Mouse (Mus musculus): ENCODE data around the gene Trp53bp2.

DNA sequence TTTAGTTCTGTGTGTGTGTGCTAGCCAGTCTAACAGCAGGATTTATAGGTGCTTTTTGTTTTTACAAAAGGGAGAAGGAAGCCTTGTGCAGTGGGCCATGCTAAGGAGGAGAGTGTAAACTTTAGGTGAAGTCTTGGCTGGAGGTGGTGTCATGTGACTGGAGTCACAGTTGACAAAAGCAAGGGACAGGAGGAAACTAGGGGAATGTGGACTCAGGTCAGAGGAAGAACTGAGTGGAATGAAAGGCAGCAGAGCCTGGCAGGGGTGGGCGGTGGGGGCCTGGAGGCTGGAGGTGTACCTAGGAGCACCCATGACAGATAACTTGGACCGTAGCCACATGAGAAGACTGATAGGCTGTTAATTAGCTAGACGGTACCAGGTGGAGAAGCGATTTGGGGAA is 56.3 kb downstream of the Trp53bp2 start:
- no peak for TF ChIP-seq CTCF (IDR thresholded peaks at IDR 0.05; ENCODE audit: borderline replicate concordance, insufficient read depth, low read length)
- no peak for TF ChIP-seq POLR2A (IDR thresholded peaks at IDR 0.05; ENCODE audit: low read depth, low read length)

Measured in embryonic fibroblast, embryonic 13.5 days (primary cell).